Mouse (Mus musculus): ENCODE results near the gene Dapk3. TPM values are rescaled to one million over a fixed set of nuclear protein-coding genes. Genes with fewer than 3 reads are reported as not detected.
"Not testable (repeated sequence)": the region's sequence is repeated elsewhere in the genome, so short reads cannot be mapped to it uniquely, and the experiment has no call there.

The Dapk3 gene
- polyA plus RNA-seq, 1 experiment from 2014 or later, result 32.4 TPM

GRCm38 (mm10) chr10:81175345-81175701, 7.5 kb upstream of the Dapk3 start:
- Histone ChIP-seq H3K4me3 (replicated peaks; ENCODE audit: low read length) (peak overlapping the region; percentile 36; the same call in 1 of the 2 replicates), H3K27ac (ENCODE audit: low read length) (peak overlapping the region; percentile 61), H3K9ac (ENCODE audit: low read length) (peak overlapping the region; percentile 66; the same call in 1 of the 2 replicates), H3K4me2 (ENCODE audit: low read depth, low read length) (peak overlapping the region; percentile 52), H3K36me3 (ENCODE audit: control insufficient read depth, insufficient read depth, low read length) (peaks cover 23% of the 10 kb centered on the region), H3K4me1 (ENCODE audit: control insufficient read depth, insufficient read depth, low read length) (peaks cover 48% of the 10 kb centered on the region)
- WGBS, result 7% methylated on average over 4 of the region's 4 CpGs
- ATAC-seq (ENCODE audit: insufficient read depth, low FRiP score); H3K9me3 ChIP-seq (replicated peaks; ENCODE audit: control insufficient read depth, low read length); H3K27me3 ChIP-seq (ENCODE audit: control insufficient read depth, insufficient read depth, low read length): not testable (repeated sequence)

- peak overlapping the region; percentile 52 for H3K4me2 ChIP-seq (ENCODE audit: low read depth, low read length)
- H3K4me3 ChIP-seq (replicated peaks; ENCODE audit: low read length), result peak overlapping the region; percentile 99
- no peaks in the 10 kb centered on the region for H3K27me3 ChIP-seq (ENCODE audit: control insufficient read depth, insufficient read depth, low read length)
- H3K4me1 ChIP-seq (ENCODE audit: control insufficient read depth, insufficient read depth, low read length), result peaks cover 49% of the 10 kb centered on the region
- no peaks in the 10 kb centered on the region for H3K9me3 ChIP-seq (replicated peaks; ENCODE audit: control insufficient read depth, low read length)
- peaks cover 29% of the 10 kb centered on the region for H3K36me3 ChIP-seq (ENCODE audit: control insufficient read depth, insufficient read depth, low read length)
- peak overlapping the region; percentile 55; the same call in 1 of the 2 replicates for H3K9ac ChIP-seq (ENCODE audit: low read length)
- ATAC-seq (ENCODE audit: insufficient read depth, low FRiP score), result peak; percentile 12
- 1% methylated on average over 13 of the region's 13 CpGs for WGBS
- peak overlapping the region; percentile 73 for H3K27ac ChIP-seq (ENCODE audit: low read length)
Measured at GRCm38 (mm10) chr10:81175936-81176465, 6.8 kb upstream of the Dapk3 start.

DNA sequence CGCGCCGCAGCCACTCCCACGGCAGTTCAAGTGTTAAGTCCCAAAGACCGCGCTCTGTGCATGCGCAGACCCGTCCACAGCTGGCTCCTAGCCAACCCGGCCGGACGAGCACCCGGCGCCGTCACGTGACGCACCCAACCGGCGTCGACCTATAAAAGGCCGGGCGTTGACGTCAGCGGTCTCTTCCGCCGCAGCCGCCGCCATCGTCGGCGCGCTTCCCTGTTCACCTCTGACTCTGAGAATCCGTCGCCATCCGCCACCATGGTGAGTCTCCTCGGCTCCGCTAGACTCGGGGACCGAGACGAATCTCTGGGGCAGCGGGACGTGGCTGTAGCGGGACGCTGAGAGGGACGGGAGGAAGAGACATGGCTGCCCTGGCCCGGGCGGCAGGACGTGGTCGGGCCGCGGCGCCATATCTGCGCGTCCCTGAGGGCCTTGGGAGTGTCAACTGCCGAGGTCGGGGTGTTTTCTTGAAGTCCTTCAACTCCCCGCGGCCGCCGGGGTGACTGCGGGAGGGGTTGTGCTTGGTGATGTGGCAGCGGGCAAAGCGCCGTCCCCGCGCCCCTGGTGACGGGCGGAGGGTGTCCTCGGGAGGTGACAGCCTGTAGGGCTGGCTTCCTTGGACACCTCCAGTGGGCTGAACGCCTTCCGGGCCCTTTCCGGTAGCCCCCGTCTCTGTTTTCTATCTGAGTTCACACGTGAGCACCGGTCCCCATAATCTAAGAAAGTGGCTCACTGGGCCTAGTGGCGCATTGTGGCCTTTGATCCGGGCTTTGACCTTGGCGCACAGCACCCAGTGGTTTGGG, 6.1 kb upstream of the Dapk3 start, which contains the start of gene Eef2:
Eef2 (plus strand) TSS at position 166 of the 806 bp plus-strand sequence.
- Histone ChIP-seq H3K9me3 (replicated peaks; ENCODE audit: control insufficient read depth, low read length) (no peaks in the 10 kb centered on the region), H3K4me1 (ENCODE audit: control insufficient read depth, insufficient read depth, low read length) (peaks cover 52% of the 10 kb centered on the region), H3K36me3 (ENCODE audit: control insufficient read depth, insufficient read depth, low read length) (peaks cover 36% of the 10 kb centered on the region), H3K9ac (ENCODE audit: low read length) (peak within 1 kb of the TSS; percentile 99), H3K27ac (ENCODE audit: low read length) (peak within 1 kb of the TSS; percentile 91), H3K4me3 (replicated peaks; ENCODE audit: low read length) (peak within 1 kb of the TSS; percentile 99), H3K27me3 (ENCODE audit: control insufficient read depth, insufficient read depth, low read length) (no peaks in the 10 kb centered on the region), H3K4me2 (ENCODE audit: low read depth, low read length) (peak within 1 kb of the TSS; percentile 80)
- peak; percentile 87 for ATAC-seq (ENCODE audit: insufficient read depth, low FRiP score)
- WGBS, result under 1% methylated on average over 77 of the region's 77 CpGs

DNA sequence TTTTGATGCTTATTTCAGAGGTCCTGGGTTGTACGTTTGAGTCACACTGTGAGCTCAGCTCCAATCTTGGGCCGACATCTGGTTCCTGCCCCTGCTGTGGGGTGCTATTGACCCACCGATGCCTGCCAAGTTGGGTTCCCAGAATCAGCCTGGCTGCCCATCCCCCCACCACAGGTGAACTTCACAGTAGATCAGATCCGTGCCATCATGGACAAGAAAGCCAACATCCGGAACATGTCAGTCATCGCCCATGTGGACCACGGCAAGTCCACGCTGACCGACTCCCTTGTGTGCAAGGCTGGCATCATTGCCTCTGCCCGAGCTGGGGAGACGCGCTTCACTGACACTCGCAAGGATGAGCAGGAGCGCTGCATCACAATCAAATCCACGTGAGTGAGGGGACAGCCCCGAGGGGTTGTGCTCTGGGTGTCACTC, 5.3 kb upstream of the Dapk3 start:
- no peak for ATAC-seq (ENCODE audit: insufficient read depth, low FRiP score)
- Histone ChIP-seq H3K4me1 (ENCODE audit: control insufficient read depth, insufficient read depth, low read length) (peaks cover 52% of the 10 kb centered on the region), H3K4me3 (replicated peaks; ENCODE audit: low read length) (peak overlapping the region; percentile 99), H3K27ac (ENCODE audit: low read length) (peak overlapping the region; percentile 91), H3K9ac (ENCODE audit: low read length) (peak overlapping the region; percentile 99), H3K9me3 (replicated peaks; ENCODE audit: control insufficient read depth, low read length) (no peaks in the 10 kb centered on the region), H3K4me2 (ENCODE audit: low read depth, low read length) (peak overlapping the region; percentile 80), H3K27me3 (ENCODE audit: control insufficient read depth, insufficient read depth, low read length) (no peaks in the 10 kb centered on the region), H3K36me3 (ENCODE audit: control insufficient read depth, insufficient read depth, low read length) (peaks cover 41% of the 10 kb centered on the region)
- 8% methylated on average over 16 of the region's 16 CpGs for WGBS

- no peak overlapping the region for H3K27ac ChIP-seq (ENCODE audit: low read length)
- peak overlapping the region; percentile 99 for H3K4me3 ChIP-seq (replicated peaks; ENCODE audit: low read length)
- H3K4me2 ChIP-seq (ENCODE audit: low read depth, low read length), result peak overlapping the region; percentile 80
- 55% methylated on average over 14 of the region's 14 CpGs for WGBS
- H3K27me3 ChIP-seq (ENCODE audit: control insufficient read depth, insufficient read depth, low read length), result no peaks in the 10 kb centered on the region
- H3K9me3 ChIP-seq (replicated peaks; ENCODE audit: control insufficient read depth, low read length), result no peaks in the 10 kb centered on the region
- peak overlapping the region; percentile 99 for H3K9ac ChIP-seq (ENCODE audit: low read length)
- ATAC-seq (ENCODE audit: insufficient read depth, low FRiP score), result no peak
- peaks cover 49% of the 10 kb centered on the region for H3K4me1 ChIP-seq (ENCODE audit: control insufficient read depth, insufficient read depth, low read length)
- H3K36me3 ChIP-seq (ENCODE audit: control insufficient read depth, insufficient read depth, low read length), result peaks cover 41% of the 10 kb centered on the region
Measured at GRCm38 (mm10) chr10:81177958-81178712, 4.7 kb upstream of the Dapk3 start.

GRCm38 (mm10) chr10:81178927-81179326, 3.9 kb upstream of the Dapk3 start:
- Histone ChIP-seq H3K4me1 (ENCODE audit: control insufficient read depth, insufficient read depth, low read length) (peaks cover 47% of the 10 kb centered on the region), H3K27ac (ENCODE audit: low read length) (no peak overlapping the region), H3K4me2 (ENCODE audit: low read depth, low read length) (no peak overlapping the region), H3K27me3 (ENCODE audit: control insufficient read depth, insufficient read depth, low read length) (no peaks in the 10 kb centered on the region), H3K9ac (ENCODE audit: low read length) (no peak overlapping the region), H3K4me3 (replicated peaks; ENCODE audit: low read length) (no peak overlapping the region), H3K9me3 (replicated peaks; ENCODE audit: control insufficient read depth, low read length) (no peaks in the 10 kb centered on the region), H3K36me3 (ENCODE audit: control insufficient read depth, insufficient read depth, low read length) (peaks cover 41% of the 10 kb centered on the region)
- no peak for ATAC-seq (ENCODE audit: insufficient read depth, low FRiP score)
- WGBS, result 92% methylated on average over 11 of the region's 11 CpGs

- H3K4me2 ChIP-seq (ENCODE audit: low read depth, low read length), result no peak overlapping the region
- no peak overlapping the region for H3K4me3 ChIP-seq (replicated peaks; ENCODE audit: low read length)
- no peak for ATAC-seq (ENCODE audit: insufficient read depth, low FRiP score)
- no peaks in the 10 kb centered on the region for H3K9me3 ChIP-seq (replicated peaks; ENCODE audit: control insufficient read depth, low read length)
- H3K27me3 ChIP-seq (ENCODE audit: control insufficient read depth, insufficient read depth, low read length), result no peaks in the 10 kb centered on the region
- H3K27ac ChIP-seq (ENCODE audit: low read length), result peak overlapping the region; percentile 18; the same call in 1 of the 2 replicates
- H3K36me3 ChIP-seq (ENCODE audit: control insufficient read depth, insufficient read depth, low read length), result peaks cover 41% of the 10 kb centered on the region
- H3K9ac ChIP-seq (ENCODE audit: low read length), result no peak overlapping the region
- 88% methylated on average over 32 of the region's 32 CpGs for WGBS
- H3K4me1 ChIP-seq (ENCODE audit: control insufficient read depth, insufficient read depth, low read length), result peaks cover 48% of the 10 kb centered on the region
Measured at GRCm38 (mm10) chr10:81179451-81180342, 3.1 kb upstream of the Dapk3 start.

DNA sequence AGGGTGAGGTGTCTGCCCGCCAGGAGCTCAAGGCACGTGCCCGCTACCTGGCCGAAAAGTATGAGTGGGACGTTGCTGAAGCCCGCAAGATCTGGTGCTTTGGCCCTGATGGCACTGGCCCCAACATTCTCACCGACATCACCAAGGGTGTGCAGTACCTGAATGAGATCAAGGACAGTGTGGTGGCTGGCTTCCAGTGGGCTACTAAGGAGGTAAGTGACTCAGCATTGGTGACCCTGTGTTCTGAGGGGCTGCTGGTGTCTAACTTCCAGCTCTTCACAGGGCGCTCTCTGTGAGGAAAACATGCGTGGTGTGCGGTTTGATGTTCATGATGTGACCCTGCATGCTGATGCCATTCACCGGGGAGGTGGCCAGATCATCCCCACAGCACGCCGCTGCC, 1.9 kb upstream of the Dapk3 start:
- H3K4me1 ChIP-seq (ENCODE audit: control insufficient read depth, insufficient read depth, low read length), result peaks cover 41% of the 10 kb centered on the region
- H3K9me3 ChIP-seq (replicated peaks; ENCODE audit: control insufficient read depth, low read length), result no peaks in the 10 kb centered on the region
- WGBS, result 91% methylated on average over 13 of the region's 13 CpGs

More for the DNA sequence above, 1.9 kb upstream of the Dapk3 start:
- H3K4me3 ChIP-seq (replicated peaks; ENCODE audit: low read length), result no peak overlapping the region
- H3K36me3 ChIP-seq (ENCODE audit: control insufficient read depth, insufficient read depth, low read length), result peaks cover 41% of the 10 kb centered on the region
- no peaks in the 10 kb centered on the region for H3K27me3 ChIP-seq (ENCODE audit: control insufficient read depth, insufficient read depth, low read length)
- H3K27ac ChIP-seq (ENCODE audit: low read length), result no peak overlapping the region
- no peak for ATAC-seq (ENCODE audit: insufficient read depth, low FRiP score)
- H3K9ac ChIP-seq (ENCODE audit: low read length), result no peak overlapping the region
- no peak overlapping the region for H3K4me2 ChIP-seq (ENCODE audit: low read depth, low read length)
